Mouse (Mus musculus): ENCODE measurements around the gene Shbg.

GRCm38 (mm10) chr11:69606491-69606795 lies 11.3 kb downstream of the Shbg start:
- TF ChIP-seq CTCF (IDR thresholded peaks at IDR 0.05; ENCODE audit: low read depth, low read length) (no peak), POLR2A (IDR thresholded peaks at IDR 0.05; ENCODE audit: extremely low read depth, insufficient read depth, low read length) (no peak)

Data from liver, adult 2 months (tissue).